Mouse (Mus musculus): Measurements from ENCODE around the gene Dhx58.

Gene Dhx58

DNA sequence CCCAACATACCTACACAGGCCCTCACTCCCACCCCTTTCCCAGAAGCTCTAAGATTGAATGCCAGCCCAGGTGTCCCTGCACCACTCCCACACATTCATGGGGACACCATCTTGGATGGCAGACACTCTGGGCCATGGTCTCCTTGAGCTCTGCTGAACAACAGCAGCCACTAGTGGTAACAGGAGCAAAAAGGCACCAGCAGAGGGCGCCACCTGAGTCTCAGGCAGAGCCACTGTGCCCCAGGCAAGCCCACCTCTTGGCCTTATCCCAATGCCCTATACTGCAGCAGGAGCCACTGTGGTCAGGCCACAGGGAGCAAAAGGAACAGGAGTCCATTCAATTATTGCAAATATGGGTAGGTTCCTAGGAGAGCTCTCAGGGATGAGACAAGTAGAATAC, 57.8 kb downstream of the Dhx58 start:
- no peak for DNase-seq (ENCODE audit: low read depth, low spot score)
